Mouse (Mus musculus) layer of hippocampus, postnatal 14 days (tissue): Measurements from ENCODE around the gene Gm44503. TPM values are rescaled to one million over a fixed set of nuclear protein-coding genes. Genes with fewer than 3 reads are reported as not detected.

Experiments
- DNase-seq, 2 experiments: peaks; one replicate each; pipeline ENCODE4 v3.0.0; 2021 to 2022; ENCODE audit warnings: low spot score in 2 of 2, mixed read lengths in 1 of 2
- long read RNA-seq, 2 experiments: library from polyadenylated mRNA; stranded (forward); transcript quantifications; one replicate each; pipeline ENCODE4 v2.0.0; 2021
- total RNA-seq, 2 experiments: library from RNA; stranded (reverse); gene quantifications; 2 replicates each; pipeline ENCODE4 v1.2.3; 2021

The Gm44503 gene
- not detected for total RNA-seq
- long read RNA-seq, experiment 1, partial matches to known transcripts = 0 of 4 reads
- long read RNA-seq, experiment 1, other reads (novel, unspliced or antisense) = 4 of 4 reads
- long read RNA-seq, experiment 2, partial matches to known transcripts = 0 of 2 reads
- long read RNA-seq, experiment 2, other reads (novel, unspliced or antisense) = 2 of 2 reads

DNA sequence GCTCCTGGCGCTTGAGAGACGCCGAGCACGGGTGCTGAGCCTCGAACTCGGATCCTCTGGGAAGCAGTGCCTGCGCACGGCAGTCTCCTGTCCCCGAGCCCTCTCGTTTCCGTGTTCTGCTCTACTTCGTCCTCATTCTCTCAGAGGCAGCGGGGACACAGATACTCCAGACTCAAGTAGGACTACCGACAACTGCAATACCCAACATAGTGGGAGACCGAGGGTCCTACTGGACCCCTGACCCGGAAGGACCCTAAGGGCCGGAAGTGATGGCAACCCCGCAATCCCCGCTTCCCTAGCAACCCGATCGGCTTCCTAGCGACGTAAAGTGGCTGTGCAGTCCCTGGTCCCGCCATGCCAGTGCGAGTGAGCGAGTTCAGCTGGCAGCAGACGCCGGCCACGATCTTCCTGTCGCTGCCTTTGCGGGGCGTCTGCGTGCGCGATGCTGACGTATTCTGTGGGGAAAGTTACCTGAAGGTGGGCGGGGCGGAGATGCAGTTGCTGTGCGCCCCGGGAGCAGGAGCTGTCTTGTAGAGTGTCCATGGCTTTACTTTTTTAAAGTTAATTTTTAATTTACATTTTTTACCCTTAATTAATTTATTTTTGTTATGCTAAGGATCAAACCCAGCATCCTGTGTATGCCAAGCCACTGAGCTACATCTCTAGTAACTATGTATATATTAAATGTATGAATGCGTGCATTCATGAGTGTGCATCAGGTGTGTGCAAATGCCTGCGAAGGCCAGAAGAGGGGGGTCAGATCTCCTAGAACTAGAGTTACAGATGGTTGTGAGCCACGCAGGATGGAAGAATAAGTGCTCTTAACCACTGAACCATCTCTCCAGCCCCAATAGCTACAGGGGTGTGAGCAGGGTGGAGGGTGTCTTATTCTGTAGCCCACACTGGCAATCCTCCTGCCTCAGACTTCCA lies at the start of gene Gm44503, which contains the start of gene Dyx1c1:
TSS of gene Gm44503 (plus strand) at position 332 of the 930 bp plus-strand sequence.
TSS of gene Dyx1c1 (plus strand) at position 265 of the 930 bp plus-strand sequence.
- peak; percentile 69 to 73 for DNase-seq

DNA sequence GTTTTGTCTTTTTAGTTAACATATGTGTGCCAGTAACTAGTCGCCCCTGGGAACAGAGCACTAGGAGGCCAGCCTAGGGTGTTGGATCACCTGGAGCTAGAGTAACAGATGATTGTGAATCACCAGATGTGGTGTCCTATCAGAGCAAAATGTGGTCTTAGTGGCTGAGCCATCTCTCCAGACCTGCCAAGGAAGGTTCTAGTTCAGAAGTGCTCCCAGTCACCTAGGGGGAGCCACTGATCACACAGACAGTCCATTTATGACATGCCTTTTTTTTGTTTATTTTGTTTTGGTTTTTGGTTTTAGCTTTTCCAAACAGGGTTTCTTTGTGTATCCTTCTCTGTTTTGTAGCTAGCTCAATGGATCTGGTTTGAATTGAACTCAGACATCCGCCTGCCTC lies 47.3 kb upstream of the Gm44503 start:
- DNase-seq = no peak

DNA sequence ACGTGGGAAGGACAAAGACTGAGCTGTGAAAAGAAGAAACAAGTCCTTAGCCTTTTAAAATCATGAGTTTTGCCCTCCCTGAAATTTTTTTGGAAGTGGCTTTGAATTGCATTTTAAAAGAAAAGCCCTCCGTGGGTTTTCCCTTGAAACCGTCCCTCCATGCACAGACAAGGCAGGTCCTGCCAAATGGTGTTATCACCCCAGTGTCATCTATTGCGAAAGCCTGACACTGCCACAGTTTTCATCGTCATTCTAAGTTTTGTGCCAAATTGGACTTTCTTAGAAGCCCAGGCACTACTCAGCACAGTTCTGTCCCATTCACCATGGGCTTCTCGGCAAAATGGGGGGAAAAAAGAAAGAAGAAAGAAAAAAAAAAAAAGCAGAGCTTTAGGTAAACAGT lies 45.1 kb upstream of the Gm44503 start:
- DNase-seq = no peak

DNA sequence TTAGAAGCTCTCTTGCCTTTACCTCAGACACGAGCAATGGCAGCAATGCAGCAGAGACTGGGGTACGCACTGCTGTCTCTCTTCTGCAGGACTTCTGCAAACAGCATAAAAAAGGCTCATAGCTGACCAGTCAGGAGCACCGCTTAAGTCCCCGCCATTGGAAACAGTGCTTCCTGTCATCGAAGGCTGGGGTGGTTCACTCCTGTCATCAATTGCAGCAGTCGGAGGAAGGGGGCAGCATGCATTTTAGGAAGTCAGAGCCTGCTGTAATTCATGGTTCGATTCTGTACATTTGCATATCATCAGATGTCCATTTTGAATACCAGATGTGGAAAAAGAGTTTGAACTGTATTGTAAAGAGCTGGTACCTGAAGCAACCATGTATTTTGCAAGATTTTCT lies 42.9 kb upstream of the Gm44503 start:
- DNase-seq = no peak

DNA sequence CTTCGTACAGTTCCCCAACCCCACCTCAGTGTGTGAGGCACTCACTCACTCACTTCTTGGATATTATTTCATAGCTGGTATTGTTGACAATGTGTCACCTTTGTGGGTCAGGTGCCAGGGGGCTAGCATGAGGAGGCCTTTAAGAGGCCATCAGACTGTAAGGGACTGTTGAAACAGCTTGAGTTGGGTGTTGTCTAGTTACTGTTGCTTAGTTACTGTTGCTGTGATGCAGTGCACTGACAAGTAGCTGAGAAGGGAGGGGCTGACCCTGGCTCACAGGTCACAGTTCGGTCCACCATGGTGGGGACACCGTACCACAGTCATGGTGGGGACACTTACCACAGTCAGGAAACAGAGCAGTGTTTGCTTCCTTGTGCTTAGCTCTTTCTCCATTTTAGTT lies 35.6 kb upstream of the Gm44503 start:
- no peak for DNase-seq

DNA sequence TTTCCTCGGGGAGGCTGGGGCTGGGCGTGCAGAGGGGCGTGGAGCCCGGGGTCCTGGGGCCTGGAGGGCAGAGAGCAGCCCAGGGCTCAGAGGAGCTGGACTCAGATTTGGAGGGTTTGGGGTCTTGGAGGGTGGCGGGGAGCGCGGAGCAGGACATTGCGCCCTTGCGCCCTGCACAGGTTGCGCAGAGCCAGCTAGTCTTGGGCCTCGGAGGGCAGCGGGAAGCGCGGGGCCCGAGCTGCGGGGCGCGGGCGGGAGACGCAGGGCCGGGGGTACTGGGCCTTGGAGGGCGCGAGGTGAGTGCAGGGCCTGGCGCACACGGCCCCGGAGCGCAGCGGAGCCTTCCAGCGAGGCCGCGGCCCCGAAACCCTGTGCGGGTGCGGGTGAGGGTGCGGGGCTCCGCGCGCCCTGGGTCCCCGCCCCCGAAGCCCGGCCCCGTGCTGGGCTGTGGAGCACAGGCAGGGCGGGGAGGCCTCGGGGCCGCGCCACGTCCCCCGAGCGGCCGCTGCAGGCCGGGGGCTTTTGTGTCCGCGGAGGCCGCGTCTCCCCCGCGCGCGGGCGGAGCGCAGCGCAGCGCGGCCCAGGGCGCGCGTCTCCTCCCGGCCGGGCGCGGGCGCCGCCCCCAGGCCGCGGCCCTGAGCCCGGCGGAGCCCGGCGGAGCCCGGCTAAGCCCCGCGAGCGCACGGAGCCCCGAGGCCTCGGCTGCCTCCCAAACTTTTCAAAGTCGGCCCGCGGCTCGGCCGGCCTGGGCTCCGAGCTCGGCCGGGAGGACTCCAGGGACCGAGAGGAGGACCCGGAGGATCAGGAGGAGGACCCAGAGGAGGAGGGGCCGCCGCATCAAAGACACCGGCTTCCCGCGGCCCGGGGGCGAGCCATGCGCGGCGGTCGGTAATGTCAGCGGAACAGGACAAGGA lies 33.4 kb upstream of the Gm44503 start, which contains the start of gene Pygo1:
TSS of gene Pygo1 (plus strand) at position 625 of the 914 bp plus-strand sequence.
- DNase-seq = peak; percentile 32 to 43

DNA sequence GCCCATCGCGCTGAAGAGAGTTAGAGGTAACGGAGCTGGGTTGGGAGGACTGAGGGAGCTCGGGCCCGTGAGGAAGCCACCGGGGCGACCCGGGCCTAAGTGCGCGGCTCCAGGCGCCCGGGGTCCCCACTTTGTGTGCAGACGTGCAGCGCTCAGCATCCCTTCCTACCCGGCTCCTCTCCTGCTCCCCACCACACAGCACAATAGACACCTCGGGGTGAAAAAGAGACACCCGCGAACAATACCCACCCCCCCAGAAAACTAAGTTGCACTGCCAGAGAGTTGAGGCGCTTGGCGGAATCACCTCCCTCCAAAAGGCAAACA lies 32.8 kb upstream of the Gm44503 start:
- peak in 1 of 2 experiments; percentile 46 for DNase-seq

DNA sequence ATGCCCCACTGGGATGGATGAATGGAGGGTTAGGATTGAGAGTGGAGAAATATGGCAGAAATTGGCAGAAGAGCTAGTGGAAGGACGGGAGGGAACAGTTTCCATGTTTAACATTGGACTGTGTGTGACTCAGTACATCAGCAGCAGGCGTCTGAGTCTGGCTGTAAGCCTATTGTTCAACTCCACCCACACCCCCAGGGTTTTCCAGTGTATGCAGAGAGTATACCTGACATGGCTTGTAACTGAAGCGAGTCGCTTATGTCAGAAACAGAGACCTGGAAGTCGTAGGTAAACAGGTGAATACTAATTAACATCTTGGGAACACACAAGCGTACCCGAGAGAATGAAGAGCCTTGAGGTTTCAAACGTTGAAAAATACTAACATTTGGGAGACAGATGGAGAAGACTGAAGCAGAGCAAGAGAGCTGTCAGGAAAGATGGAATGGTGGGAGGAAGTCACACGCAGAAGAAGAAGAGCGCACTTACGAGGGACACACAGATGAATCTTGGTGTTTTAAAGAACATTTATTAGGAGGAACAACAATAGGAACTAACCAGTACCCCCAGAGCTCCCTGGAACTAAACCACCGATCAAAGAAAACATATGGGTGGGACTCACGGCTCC lies 27.4 kb upstream of the Gm44503 start:
- DNase-seq = peak; percentile 62 to 85

DNA sequence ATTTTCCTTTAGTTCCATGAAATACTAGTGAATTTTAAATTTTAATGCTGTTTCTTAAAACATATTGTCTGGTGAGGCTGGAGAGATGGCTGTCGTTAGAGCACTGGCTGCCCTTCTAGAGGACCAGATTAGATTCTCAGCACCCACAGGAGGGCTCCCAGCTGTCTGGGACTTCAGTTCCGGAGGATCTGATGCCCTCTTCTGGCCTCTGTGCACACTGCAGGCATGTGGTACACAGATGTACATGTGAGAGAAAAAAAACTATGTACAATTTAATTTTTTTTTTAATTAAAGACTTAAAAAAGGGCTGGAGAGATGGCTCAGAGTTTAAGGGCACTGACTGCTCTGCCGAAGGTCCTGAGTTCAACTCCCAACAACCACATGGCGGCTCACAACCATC lies 23.3 kb upstream of the Gm44503 start:
- no peak for DNase-seq

DNA sequence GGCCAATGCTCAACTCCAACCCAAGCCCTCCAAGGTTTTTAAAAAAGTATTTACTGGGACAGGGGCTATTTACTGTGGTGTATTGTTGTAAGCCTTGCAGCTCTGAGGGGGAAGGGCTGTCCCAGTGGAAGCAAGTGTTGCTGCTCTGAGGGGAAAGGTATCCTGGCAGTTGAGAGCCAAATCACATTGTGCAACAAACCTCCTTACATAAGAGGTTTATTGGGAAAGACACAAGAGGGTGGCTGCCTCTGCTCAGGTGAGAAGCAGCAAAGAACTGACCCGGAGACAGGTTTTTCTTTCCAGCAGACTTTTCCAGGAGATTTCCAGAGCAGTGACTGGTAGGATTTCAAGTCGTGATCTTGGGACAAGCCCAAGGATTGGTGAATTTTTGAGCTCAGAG lies 22.4 kb upstream of the Gm44503 start:
- no peak for DNase-seq

DNA sequence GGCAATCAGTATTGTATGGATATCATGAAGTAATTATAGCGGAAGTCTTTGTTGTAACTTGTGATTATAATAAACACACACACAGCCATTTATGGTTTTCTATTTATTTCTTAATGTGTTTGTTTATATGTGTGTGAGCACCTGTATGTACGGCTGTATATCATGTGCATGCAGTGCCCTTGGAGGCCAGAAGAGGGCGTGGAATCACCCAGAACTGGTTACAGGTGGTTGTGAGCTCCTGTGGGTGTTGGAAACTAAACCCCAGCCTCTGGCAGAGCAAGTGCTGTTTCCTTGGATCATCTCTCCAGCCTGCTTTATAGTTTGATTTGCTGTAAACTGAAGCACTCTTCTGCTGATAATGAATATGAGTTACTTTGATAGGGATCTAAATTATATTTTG lies 15.2 kb upstream of the Gm44503 start:
- DNase-seq = no peak

DNA sequence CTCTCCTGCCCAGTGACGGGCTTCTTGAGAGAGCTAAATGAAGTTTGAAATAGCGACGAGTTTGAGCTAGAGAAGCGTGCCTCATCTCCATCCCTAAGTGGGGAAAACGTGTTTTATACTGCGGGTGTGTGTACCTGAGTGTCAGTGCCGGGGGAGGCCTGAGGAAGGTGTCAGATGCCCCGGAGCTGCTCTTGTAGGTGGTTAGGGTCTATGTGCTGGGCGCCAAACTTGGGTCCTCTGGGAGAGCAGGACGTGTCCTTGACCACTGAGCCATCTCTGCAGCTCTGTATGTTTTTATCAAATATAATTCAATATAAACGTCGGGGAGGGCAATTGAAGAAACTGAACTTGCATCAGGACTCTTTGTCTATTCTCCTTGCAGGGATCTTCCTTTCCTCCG lies 14.4 kb upstream of the Gm44503 start:
- no peak for DNase-seq

DNA sequence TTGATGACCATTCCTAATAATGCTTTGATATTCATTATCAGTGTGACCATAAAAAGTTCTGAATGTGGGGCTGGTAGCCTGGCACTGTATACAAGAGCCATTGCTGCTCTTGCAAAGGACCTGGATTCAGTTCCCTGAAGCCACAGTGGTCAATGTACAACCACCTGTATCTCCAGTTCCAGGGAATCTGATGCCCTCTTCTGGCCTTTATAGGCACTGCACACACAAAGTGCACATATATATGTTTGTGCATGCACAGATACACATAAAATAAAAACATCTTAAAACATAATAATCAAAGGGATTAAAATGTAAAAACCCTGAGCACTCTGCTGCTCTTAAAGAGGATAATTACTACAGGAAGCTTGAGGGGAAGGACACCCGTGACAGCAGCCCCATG lies 11.6 kb upstream of the Gm44503 start:
- DNase-seq = no peak

DNA sequence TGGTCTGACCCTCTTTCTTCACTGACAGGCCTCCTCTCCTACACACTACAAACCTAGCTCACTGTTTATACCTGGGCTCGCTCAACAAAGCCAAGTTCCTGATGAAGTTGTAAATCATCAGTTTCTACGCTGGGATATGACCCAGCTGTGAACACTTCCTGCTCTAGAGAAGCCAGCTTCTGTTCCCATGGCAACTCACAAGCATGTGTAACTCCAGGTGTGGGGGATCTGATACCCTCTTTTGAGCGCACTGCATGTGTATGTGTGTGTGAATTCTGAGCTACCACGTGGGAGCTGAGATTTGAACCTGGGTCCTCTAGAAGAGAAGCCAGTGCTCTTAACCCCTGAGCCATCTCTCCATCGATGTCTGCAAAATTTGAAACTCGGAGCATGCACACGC lies 9.1 kb upstream of the Gm44503 start:
- DNase-seq = no peak

DNA sequence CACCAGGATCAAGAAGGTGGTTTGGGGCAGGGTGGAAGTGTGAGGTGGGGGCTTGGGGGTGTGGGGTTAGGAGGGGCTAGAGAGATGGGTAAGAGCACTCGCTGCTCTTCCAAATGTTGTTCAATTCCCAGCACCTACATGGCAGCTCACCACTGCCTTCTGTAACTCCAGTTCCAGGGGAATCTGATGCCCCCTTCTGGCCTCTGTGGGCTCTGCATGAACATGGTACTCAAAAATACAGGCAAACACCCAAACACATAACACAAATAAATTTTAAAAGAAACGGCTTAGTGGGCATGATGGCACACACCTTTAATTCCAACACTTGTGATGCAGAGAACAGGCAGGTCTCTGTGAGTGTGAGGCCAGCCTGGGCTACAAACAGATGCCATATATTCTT lies 3.9 kb upstream of the Gm44503 start:
- no peak for DNase-seq

DNA sequence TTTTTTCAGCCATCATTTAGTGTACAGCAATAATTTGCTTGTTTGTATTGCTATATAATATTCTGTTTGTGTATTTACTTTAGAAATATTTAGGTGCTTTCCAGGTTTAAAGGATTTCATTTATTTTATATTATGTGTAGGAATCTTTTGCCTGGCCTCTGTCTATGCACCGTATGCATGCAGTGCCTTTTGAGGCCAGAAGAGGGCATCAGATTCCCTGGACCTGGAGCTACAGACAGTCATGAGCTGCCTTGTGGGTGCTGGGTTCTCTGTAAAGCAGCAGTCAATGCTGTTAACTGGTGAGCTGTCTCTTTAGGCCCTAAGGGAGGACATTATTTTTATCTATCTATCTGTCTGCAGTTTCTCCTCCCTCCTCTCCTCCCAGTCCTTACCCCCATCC lies 3.1 kb upstream of the Gm44503 start:
- DNase-seq = peak in 1 of 2 experiments; percentile 45

DNA sequence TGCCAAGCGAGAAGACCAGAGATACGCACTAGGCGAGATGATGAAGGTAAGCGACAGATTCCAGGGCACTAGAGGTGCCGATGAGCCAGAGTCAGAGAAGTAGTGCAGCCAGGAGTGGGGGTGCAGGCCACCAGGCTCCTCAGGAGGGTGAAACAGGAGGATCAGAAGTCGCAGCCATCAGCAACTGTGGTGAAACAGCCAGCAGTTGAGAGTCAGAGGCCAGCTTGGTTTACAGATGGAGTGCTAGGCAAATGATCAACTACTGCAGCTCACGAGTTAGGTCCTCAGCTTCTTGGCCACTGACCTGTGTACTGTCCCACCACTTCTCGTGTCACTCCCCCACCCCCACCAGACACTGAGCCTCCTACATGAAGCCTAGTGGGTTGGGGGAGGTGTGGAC lies 2.7 kb downstream of the Gm44503 start:
- no peak for DNase-seq

DNA sequence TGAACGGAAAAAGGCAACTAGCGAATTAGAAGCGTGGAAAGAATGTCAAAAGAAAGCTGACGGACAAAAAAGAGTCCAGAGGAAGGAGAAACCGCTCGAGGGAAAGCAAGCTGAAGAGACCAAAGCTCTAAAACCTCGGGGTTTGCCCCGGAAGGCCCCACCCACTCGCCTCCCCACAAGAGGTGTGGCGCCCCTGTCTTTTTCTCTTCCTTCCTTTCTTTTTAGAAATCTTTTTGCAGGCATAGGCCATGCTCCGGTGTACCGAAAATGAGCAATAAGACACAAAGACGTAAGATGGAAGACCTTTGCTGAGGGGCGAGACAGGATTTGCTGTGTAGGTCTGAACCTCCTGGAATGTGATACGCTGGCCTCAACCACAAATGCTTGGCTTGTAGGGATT lies 3.3 kb downstream of the Gm44503 start:
- DNase-seq = no peak

DNA sequence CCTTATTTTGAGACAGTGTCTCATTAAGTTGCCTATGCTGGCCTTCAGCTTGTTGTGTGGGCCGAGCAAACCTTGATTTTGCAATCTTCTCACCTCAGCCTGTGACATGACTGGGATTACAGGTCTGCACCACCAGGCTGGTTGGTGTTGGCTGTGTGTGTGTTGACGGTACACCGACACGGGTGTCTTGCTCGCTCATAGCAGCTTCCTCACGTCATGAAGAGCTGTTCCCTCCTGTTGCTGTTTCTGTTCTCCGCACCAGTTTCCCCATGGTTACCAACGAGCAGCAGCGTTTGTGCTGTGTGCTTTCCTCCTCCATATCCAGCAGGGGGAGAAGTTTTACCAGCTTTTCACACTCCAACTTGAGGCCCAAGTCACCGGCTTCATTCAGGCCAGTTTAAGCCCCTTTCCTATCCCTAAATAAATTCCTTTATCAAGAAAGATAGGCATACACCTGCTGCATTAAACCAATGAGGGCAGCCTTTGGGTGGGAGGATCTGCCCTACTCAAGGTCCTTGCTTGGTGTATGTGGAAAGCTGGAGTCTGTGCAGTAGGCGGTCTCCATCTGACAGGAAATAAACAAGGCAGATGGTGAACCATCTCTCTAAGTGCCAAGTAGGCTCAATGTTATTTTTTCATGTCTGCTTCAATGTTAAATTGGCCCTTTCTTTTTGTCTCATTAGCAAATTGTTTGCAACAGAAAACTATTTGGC lies 9.9 kb downstream of the Gm44503 start:
- peak; percentile 84 to 92 for DNase-seq

DNA sequence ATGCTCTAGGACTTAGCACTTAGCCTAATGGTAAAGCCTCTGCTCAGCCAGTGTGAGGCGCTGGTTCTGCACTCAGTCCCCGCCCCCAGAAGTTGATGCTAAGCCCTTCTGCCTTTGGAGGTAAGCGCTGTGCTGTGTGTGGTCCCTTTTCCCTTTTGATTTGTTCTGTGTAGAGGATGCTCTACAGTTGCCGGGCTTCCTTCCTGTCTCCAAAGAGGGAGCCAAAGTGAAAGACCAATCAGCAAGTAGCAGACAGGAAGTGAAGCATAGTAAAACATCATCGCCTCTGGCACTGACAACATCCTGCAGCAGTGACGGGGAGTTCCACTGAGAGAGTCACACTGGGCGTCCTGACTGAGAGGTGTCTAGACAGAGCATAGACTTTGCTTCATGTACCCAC lies 11.2 kb downstream of the Gm44503 start:
- DNase-seq = no peak
